Mouse (Mus musculus) megakaryocyte, adult 5-6 weeks (primary cell): ENCODE results near the gene Srebf2. TPM values are rescaled to one million over a fixed set of nuclear protein-coding genes. Genes with fewer than 3 reads are reported as not detected.
"Not testable (repeated sequence)": the region's sequence is repeated elsewhere in the genome, so short reads cannot be mapped to it uniquely, and the experiment has no call there.

Experiments
- ATAC-seq: 2 replicates; pipeline ENCODE4 v1.8.0; 2016; ENCODE audit warnings: mild to moderate bottlenecking, inconsistent platforms; ENCODE audit not compliant: poor library complexity, severe bottlenecking
- total RNA-seq, 2 experiments: library from RNA; stranded (forward) in 1 of 2; stranded (reverse) in 1 of 2; fragments of 153-499, 151-499 nt in 1 of 2; fragments of 221-1000, 200-1000 nt in 1 of 2; gene quantifications; 2 replicates each; pipeline versions ENCODE4 v1.2.3 to v1.2.4; 2015 to 2017

The Srebf2 gene
- total RNA-seq, 2 experiments from 2014 or later: 39.0 to 39.8 TPM

DNA sequence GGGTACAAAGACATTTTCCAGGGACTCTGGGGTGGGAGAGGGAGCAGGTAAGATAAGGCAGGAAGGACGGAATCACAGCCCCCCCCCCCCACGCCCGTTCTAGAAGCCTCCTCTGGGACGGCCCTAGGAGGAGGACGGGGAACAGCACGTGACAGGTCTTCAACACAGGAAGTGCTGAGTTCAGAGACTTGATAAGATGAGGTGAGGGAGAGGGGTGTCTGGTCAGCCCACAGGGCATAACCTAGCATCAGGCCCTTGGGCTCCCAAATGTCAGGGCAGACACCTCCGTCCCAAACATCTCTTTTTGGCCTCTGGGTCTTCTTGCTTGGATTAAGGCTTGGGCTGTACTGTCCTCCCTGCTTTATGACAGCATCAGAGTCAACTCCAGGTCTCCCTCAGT, 76.3 kb downstream of the Srebf2 start:
- ATAC-seq: no peak

DNA sequence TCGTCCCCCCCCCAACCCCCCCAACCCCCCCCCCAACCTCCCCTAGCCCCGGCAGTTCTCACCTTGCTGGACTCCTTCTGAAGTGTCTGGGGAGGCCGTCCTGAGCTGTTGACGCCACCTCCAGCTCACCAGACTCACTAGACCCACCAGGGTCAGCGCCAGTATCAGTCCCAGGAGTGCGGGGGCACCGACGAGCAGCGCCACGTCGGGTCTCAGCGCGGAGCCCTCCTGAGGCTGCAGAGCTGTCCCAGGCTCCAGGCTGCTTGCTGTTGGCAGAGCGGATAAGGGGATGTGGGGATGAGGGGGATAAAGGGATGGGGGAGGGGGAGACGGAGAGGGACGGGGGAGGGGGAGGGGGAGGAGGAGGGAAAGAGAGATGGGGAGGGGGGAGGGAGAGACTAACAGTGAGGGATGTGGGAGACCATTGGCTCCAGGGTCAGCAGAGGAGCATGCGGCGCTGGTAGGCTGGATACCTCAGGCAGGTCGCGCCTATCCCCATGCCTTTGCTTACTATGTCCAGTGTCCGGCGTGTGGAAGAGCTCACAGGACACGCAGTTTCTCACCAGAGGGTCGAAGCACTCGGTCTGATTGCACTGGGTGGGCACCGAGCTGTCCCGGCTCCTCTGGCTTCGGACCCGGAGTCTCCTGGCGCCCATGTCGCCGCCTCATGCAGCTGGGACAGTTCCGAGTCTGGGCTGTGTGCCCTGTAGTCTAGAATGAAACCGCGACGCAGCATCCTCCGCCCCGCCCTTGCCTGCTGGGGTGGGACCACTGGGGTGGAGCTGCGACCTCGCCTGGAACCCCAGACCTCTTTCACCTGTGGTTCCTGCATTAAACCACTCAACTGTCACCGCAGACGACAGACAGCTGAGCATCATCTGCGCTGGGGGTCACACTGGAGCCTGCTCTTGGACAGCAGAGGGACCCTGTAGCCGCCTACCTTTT, 76.9 kb downstream of the Srebf2 start, which contains the start of gene Tnfrsf13c:
TSS of gene Tnfrsf13c (minus strand) at position 713 of the 945 bp plus-strand sequence.
- ATAC-seq: peak; percentile 86

DNA sequence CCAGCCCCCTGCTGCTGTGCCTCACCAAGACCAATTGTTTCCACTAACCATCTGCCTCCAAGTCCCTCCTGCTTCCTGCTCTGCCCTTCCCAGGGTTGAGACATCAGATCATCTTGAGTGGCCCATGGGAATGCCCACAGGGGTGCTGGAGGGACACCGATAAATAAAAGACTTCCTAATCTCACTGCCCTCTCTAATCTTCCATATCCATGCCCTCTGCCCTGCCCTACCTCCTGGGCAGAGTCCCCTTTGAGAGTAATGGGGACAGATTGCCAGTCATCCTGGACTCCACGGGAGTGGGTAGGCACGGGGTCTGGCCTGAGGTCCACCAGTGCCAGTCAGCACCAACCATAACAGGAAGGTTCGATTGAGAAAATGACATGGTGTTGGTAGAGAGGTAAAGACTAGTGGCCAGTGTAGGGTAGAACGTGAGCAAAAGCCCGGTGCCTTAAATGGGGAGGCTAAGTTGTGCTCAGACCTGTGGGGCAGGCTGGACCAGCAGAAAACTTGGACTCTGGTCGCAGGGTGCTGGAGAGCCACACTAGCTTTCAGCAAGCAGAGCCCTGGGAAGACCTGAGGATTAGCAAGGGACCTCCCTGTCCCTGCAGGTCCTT, 77.7 kb downstream of the Srebf2 start:
- ATAC-seq: peak; percentile 25; the same call in 1 of the 2 replicates

DNA sequence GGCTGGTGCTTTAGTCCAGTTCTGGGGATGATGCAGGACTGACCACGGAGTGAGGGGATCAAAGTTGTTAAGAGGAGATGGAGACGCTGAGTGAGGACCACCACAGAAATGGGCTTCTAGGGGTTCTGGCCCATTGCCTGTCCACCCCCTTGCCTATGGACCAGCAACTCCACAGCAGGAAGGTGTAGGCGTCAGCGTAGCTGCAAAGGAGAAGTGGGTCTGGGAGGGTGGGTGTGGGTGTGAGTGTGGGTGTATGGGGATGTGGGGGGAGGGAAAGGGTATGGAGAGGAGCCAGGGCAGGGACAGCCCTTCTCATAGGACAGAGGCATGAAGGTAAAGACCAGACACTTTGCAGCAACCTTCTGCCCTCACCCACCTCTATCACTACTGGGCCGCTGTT, 78.8 kb downstream of the Srebf2 start:
- no peak for ATAC-seq

DNA sequence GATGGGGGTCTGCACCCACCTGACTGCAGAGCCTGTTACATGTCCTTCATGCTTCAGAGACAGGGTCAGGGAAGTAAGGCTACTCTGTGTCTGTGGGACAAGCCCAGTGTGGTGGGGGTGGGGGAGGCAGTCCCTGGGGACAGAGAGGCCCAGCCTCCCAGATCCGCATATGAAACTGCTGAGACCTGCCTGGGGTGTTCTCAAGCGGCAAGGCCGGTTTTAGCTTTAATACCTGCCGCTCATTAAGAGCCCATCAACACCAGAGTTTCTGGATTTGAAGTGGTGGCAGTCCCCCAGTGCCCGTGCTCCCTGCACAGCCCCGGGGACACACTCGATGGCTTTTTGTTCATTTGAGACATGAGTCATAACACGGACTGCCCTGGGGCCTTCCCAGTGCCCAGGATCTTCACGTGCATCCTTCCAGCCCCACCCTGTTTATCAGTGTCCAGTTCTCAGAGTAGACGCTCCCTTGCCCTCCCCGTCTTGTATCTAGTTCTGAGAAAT, 82.6 kb downstream of the Srebf2 start:
- ATAC-seq: no peak

DNA sequence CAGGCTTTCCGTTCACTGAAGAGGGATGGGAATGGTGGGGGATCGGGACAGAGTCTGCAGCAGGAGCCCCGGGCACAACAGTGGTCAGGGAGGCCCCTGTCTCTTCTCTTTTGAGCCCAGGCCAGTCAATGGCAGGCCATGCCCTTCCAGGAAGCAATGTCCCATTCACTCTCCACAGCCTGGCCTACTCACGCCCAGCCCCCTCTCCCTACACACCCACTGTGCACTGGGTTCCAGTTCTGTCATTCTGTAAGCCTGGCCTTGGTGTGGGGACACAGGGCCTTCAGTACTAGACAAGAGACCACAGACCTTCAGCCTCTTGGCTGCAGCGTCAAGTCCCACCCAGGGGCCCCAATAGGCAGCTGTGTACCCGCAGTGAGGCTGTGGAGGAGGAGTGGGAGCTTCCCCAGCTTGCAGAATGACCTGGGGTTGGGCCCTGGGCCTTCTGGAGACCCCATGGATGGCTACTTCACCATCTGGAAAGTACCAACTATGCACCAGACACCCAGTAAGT, 83.2 kb downstream of the Srebf2 start:
- no peak for ATAC-seq

DNA sequence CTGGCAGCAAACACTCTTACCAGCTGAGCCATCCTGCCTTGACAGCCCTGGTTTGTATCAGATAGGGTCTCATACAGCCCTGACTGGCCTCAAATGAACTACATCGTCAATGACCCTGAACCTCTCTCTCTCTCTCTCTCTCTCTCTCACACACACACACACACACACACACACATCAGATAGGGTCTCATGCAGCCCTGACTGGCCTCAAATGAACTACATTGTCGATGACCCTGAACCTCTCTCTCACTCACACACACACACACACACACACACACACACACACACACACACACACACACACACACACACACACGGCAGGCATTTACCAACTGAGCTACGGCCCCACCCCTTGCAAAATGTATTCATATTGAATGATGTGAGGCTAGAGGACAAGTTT, 84.1 kb downstream of the Srebf2 start:
- ATAC-seq: no peak

DNA sequence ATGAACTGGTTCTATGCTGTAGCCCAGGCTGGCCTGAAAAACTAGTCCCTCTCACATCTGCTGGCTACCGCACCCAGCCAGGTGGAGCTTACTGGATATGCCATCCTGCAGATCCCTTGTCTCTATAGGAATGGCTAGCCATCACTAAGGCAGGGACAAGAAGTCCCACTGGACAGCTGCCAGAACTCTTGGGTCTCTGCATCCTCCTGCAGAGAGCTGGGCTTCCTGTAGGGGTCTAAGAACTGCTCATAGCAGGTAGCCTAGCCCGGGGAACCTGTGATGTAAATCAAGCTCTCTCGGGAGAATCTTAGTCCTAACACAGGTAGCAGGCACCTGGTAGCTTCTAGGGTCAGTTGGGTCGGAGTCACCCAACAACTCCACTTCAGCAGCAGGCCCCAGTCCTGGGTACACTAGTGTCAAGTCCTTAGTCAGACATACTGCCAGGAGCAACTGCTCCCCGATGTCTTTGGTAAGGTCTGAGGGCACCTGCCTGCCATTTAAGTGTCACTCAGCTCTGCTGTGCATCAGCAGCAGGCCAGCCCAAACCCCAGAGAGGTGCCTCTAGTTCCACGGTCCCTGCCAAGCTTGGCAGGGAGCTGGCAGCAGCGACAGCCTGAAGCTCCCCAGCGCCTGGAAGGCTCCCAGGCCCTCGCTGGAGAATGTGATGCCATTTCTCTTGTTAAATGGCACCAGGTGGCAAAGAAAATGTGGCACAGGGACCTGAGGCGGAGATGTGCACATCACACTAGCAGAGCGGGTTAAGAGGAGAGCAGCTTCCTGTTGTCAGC, 84.8 kb downstream of the Srebf2 start:
- ATAC-seq: no peak

DNA sequence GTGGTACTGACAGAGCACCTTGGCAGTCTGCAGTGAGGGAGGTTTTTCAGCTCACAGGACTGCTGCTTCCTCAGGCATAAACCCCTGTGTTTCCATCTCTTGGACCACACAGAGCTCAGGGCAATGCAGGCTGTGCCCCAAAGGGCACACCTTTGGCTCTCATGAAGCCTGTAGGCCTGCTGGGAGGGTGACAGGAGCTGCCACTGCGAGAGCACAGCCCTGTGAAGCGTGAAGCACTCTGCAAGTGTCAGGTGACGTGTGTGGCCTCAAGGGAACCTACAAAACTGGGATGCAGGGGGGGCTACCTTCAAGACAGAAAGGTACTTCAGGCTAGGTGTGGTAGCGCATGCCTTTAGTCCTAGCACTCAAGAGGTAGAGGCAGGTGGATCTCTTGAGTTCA, 85.7 kb downstream of the Srebf2 start:
- no peak for ATAC-seq

DNA sequence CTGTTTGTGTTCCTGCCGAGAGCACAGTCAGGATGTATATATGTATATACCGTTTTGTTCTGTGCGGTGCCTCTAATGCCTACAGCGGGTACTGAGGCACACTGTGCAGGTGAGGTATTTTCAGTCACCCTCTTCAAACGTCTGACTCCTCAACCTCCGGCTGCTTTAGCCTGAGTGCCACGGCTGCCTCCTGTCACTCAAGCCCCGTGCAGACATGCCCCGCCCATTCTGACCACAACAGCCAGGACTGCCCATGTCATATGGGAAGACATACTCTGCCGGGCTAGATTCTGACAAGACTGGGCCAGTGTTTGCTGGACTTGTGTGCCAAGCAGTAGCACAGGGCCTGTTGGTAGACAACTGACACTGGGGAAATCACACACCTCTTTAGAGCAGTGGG, 88.7 kb downstream of the Srebf2 start:
- no peak for ATAC-seq

DNA sequence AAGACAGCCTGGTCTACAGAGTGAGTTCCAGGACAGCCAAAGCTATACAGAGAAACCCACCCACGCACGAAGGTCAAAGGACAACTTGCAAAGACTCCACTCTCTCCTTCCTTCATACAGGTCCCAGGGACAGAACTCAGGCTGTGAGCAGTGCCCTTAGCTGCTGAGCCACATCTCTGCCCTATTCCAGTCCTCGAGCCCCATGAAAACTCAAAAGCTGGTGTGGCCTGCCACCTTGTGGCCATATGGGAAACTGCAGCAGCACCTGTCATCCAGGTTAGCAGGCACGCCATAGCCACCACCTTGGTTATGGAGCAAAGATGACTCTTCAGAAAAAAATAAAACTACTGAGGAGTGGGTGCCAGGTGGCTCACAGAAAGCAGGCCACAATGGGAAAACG, 89.6 kb downstream of the Srebf2 start:
- ATAC-seq: peak; percentile 97

DNA sequence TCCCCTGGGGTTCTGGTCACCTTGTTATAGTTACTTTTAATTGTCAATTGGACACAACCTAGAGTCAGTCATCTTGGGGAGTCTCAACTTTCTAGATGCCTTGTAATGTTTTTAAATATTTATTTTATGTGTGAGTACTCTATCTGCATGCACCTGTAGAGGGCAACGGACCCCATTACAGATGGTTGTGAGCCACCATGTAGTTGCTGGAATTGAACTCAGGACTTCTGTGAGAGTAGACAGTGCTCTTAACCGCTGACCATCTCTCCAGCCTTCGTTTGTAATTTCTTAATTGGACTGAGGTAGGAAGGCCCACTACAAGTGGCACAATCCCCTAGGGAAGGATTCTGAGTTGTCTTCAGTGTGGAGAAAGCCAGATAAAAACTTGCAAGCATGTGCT, 96.3 kb downstream of the Srebf2 start:
- ATAC-seq: no peak

DNA sequence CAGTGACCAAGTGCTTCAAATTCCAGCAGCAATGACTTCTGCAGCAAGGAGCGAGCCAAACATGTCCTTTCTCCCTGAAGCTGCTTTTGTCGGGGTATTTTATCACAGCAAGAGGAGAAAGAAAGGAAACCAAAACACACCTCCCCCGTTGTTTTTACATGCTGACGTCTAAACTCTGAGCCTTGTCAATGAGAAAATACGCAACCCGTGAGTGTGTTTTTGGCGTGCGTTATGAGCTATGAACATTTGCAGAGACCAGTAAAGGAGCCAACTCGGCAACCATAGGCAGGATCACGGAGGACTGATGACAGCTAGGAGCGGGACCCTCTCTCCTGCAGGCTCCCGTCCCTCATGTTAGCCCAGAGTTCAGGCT, 96.7 kb downstream of the Srebf2 start:
- no peak for ATAC-seq

DNA sequence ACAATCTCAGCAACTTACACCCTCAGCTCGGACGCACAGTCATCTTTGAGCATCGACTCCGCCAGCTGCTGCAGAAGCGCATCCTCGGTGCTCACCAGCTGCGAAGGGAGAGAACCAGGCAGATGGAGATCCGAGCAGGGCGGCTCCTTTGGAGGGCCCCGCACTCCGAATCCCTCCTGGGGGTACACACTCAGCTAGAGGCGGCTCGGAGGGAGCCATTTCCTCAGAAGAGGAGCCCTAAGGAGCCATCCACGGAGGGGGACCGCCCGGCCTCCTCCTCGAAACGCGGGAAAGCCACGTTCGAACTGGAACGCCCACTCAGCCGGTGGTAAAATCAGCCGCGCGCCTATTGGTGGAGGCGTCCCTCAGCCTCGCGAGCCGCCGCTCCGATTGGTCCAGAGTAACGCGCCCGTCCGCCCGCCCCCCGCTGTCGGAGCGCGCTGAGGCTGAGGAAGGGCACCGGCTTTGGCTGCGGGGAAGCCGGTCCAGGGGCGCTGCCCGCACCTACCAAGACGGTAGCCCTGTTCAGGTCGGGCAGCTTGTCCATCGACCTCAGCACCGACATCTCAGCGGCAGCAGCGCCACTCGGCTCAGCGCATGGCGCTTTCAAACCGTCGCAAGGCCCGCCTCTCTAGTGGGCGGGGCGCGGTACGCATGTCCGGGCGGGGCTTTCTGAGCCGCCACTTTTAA, 97.3 kb downstream of the Srebf2 start, which contains the start of gene Cenpm:
TSS of gene Cenpm (minus strand) at position 634 of the 690 bp plus-strand sequence.
- ATAC-seq: peak; percentile 99

DNA sequence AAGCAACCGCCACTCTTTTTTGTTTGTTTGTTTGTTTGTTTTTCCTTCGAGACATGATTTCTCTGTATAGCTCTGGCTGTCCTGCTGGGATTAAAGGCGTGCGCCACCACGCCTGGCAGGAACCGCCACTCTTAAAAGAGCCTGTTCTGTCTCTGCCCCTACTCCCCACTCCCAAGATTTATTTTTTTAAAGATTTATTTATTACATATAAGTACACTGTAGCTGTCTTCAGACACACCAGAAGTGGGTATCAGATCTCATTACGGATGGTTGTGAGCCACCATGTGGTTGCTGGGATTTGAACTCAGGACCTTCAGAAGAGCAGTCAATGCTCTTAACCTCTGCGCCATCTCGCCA, 97.8 kb downstream of the Srebf2 start:
- ATAC-seq: not testable (repeated sequence)

DNA sequence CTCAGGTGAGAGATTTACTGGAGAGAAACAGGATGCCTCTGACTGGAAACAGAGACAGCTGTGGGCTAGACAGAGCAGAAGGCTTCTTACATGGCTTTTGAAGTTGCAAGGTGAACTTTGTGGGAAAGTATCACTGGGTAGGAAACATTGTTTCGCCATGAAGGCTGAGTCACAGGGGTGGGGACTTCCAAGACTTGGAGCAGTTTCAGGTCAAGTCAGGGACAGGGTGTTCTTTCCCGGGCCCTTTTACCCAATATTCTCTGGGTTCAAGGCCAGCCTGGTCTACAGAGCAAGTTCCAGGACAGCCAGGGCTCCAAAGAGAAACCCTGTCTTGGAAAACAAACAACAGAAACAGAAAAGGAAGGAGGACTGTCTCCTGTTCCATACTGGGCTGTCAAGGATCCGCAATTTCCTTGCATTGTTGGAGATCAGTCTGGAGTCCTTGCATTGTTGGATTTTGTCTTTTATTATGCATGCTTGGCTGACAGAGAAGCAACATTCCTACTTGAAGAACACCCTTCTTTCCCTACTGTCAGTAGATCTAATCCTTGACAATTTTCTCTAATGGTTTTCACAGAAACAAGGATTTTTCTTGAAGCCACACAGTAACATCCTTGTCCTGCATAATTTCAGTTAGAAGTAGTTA, 100.3 kb downstream of the Srebf2 start:
- no peak for ATAC-seq

DNA sequence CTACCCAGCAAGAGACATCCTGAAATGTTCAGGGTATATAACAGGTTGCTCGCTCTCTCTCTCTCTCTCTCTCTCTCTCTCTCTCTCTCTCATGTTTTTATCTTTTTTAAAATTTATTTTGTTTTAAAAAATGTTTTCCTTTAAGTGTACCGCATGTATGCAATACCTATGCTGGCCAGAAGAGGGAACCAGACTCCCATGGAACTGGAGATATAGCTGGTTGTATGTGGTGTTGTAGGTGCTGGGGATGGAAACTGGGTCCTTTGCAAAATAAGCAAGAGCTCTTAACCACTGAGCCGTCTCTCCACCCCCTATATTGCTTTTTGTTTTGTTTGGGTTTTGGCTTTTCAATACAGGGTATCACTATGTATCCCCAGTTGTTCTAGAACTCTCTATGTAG, 104.6 kb downstream of the Srebf2 start:
- ATAC-seq: no peak

DNA sequence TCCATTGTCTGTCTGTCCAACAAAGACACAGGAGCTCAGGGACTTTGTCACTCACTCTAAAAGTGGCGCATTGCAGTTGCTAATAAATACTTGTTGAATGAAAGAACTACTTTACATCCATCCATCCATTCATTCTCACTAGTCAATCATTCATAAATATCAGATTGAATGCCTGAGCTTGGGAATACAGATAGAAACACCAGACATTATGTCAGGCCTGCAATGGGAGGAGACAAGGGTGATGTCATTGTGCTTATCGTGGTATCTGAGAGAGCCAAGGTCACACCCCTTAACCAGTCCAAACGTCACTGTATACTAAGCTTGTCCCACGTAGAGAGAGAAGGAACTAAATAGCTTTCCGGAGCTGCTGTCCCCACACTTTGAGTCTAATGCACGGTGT, 105.1 kb downstream of the Srebf2 start, which contains the start of gene 1500009C09Rik:
TSS of gene 1500009C09Rik (plus strand) at position 301 of the 400 bp plus-strand sequence.
- ATAC-seq: no peak
